In genomic region chr1:21521995-21522394, GRCm38 (mm10) we compare ENCODE assay signal across 10 mouse cellular contexts.
DNase-seq lines count a peak whose midpoint lies in the region; ATAC-seq and TF ChIP-seq lines count a peak whose summit lies in the region.
"Had no signal": no experiment of that assay in that cellular context is flagged by ENCODE, and none has a peak within 500 bp of the region (broad histone marks: within the 10 kb centered on the region; RNA-seq: fewer than 3 reads in every experiment).

No protein-coding gene starts in this region.

- no peak overlapping the region for H3K4me2 ChIP-seq in limb, embryonic 11.5 days (ENCODE audit: low read depth, severe bottlenecking)
- H3K4me2 ChIP-seq in embryonic facial prominence, embryonic 12.5 days (replicated peaks), result no peak overlapping the region
- H3K4me2 ChIP-seq: liver, embryonic 15.5 days had no signal

- TF ChIP-seq POLR2A in ES-Bruce4 (IDR thresholded peaks at IDR 0.05; ENCODE audit: insufficient read depth, low read length), result no peak

- no peaks in the 10 kb centered on the region for H3K27me3 ChIP-seq in limb, embryonic 11.5 days (ENCODE audit: control insufficient read depth, insufficient read depth, low read length)
- H3K27me3 ChIP-seq in limb, embryonic 10.5 days (ENCODE audit: low read depth, poor library complexity, severe bottlenecking), result no peaks in the 10 kb centered on the region
- no peaks in the 10 kb centered on the region for H3K27me3 ChIP-seq in ES-Bruce4 (ENCODE audit: control insufficient read depth, insufficient read depth, low read length, poor library complexity, severe bottlenecking)
- H3K27me3 ChIP-seq in embryonic facial prominence, embryonic 12.5 days, result no peaks in the 10 kb centered on the region
- H3K27me3 ChIP-seq: liver, embryonic 15.5 days had no signal

- intact Hi-C loops in heart, postnatal 25 days (cut with DNase I), result no loop called here

- no peak for ATAC-seq in limb, embryonic 11.5 days (ENCODE audit: insufficient number of reproducible peaks, low FRiP score, low TSS enrichment, low read depth)
- peak; percentile 41; the same call in 1 of the 2 replicates for ATAC-seq in embryonic facial prominence, embryonic 12.5 days (ENCODE audit: insufficient number of reproducible peaks, insufficient read depth, low FRiP score, low TSS enrichment)
- ATAC-seq: forebrain, embryonic 14.5 days had no signal

- DNase-seq in limb, embryonic 11.5 days (ENCODE audit: low spot score), result peak; percentile 28
- DNase-seq in limb, embryonic 10.5 days (ENCODE audit: low spot score), result no peak
- DNase-seq in thymus, postnatal 36 days, result peak; percentile 31 to 39
- DNase-seq in heart, postnatal 25 days (ENCODE audit: low spot score), result no peak
- no peak for DNase-seq in frontal cortex, adult 2 months (ENCODE audit: extremely low spot score in 1 of 2, low spot score in 1 of 2)
- DNase-seq: heart, postnatal 4 days had no signal

- no peaks in the 10 kb centered on the region for H3K4me1 ChIP-seq in limb, embryonic 11.5 days (ENCODE audit: control insufficient read depth, insufficient read depth, low read length)
- H3K4me1 ChIP-seq in limb, embryonic 10.5 days, result no peaks in the 10 kb centered on the region
- no peaks in the 10 kb centered on the region for H3K4me1 ChIP-seq in ES-Bruce4 (ENCODE audit: control insufficient read depth, insufficient read depth, low read length)
- peaks cover 3% of the 10 kb centered on the region; the same call in 1 of the 2 replicates for H3K4me1 ChIP-seq in embryonic facial prominence, embryonic 12.5 days
- H3K4me1 ChIP-seq: liver, embryonic 15.5 days had no signal

- TF ChIP-seq EP300 in ES-Bruce4 (IDR thresholded peaks at IDR 0.05; ENCODE audit: insufficient read depth, low read depth, low read length), result no peak

- no peak overlapping the region for H3K9ac ChIP-seq in limb, embryonic 11.5 days (ENCODE audit: low read length)
- H3K9ac ChIP-seq in ES-Bruce4 (ENCODE audit: low read depth, poor library complexity, severe bottlenecking), result no peak overlapping the region
- no peak overlapping the region for H3K9ac ChIP-seq in embryonic facial prominence, embryonic 12.5 days
- H3K9ac ChIP-seq: liver, embryonic 15.5 days had no signal

- no peak overlapping the region for H3K4me3 ChIP-seq in limb, embryonic 11.5 days (ENCODE audit: low read depth, low read length)
- H3K4me3 ChIP-seq in limb, embryonic 10.5 days, result no peak overlapping the region
- H3K4me3 ChIP-seq in ES-Bruce4 (ENCODE audit: low read depth, low read length), result no peak overlapping the region
- H3K4me3 ChIP-seq in embryonic facial prominence, embryonic 12.5 days, result no peak overlapping the region
- H3K4me3 ChIP-seq: liver, embryonic 15.5 days had no signal

- peak; percentile 3 for TF ChIP-seq CTCF in ES-Bruce4 (IDR thresholded peaks at IDR 0.05; ENCODE audit: low read depth, low read length)

- H3K36me3 ChIP-seq in limb, embryonic 11.5 days (ENCODE audit: control insufficient read depth, insufficient read depth, low read length), result no peaks in the 10 kb centered on the region
- no peaks in the 10 kb centered on the region for H3K36me3 ChIP-seq in limb, embryonic 10.5 days
- H3K36me3 ChIP-seq in ES-Bruce4 (ENCODE audit: control insufficient read depth, insufficient read depth, low read length, poor library complexity, severe bottlenecking), result no peaks in the 10 kb centered on the region
- no peaks in the 10 kb centered on the region for H3K36me3 ChIP-seq in embryonic facial prominence, embryonic 12.5 days
- H3K36me3 ChIP-seq: liver, embryonic 15.5 days had no signal

- WGBS in limb, embryonic 11.5 days, result 73% methylated on average over 10 of the region's 10 CpGs
- WGBS in limb, embryonic 10.5 days, result 81% methylated on average over 10 of the region's 10 CpGs
- WGBS in embryonic facial prominence, embryonic 12.5 days, result 53% methylated on average over 10 of the region's 10 CpGs

- no peaks in the 10 kb centered on the region for H3K9me3 ChIP-seq in limb, embryonic 11.5 days (ENCODE audit: control insufficient read depth, low read length)
- no peaks in the 10 kb centered on the region for H3K9me3 ChIP-seq in limb, embryonic 10.5 days (replicated peaks)
- H3K9me3 ChIP-seq in ES-Bruce4 (replicated peaks; ENCODE audit: control insufficient read depth, insufficient read depth, low read length, poor library complexity, severe bottlenecking), result no peaks in the 10 kb centered on the region
- no peaks in the 10 kb centered on the region for H3K9me3 ChIP-seq in embryonic facial prominence, embryonic 12.5 days
- H3K9me3 ChIP-seq: liver, embryonic 15.5 days had no signal

- H3K27ac ChIP-seq in limb, embryonic 11.5 days (replicated peaks; ENCODE audit: low read depth, low read length), result no peak overlapping the region
- no peak overlapping the region for H3K27ac ChIP-seq in limb, embryonic 10.5 days
- no peak overlapping the region for H3K27ac ChIP-seq in ES-Bruce4 (ENCODE audit: insufficient read depth, low read length)
- H3K27ac ChIP-seq in embryonic facial prominence, embryonic 12.5 days, result peak overlapping the region; percentile 73
- H3K27ac ChIP-seq: liver, embryonic 15.5 days had no signal

Comparison
In these comparisons a context has a peak if more than half of its experiments do, and no peak if none do; other contexts are left out.
1. DNase-seq: peak in limb, embryonic 11.5 days (single experiment) and thymus, postnatal 36 days (2 of 2); none in limb, embryonic 10.5 days (single experiment), heart, postnatal 25 days (single experiment) and frontal cortex, adult 2 months (0 of 2).